Mouse (Mus musculus): ENCODE measurements around the gene Pkig. TPM values are rescaled to one million over a fixed set of nuclear protein-coding genes. Genes with fewer than 3 reads are reported as not detected.
"Not testable (repeated sequence)": the region's sequence is repeated elsewhere in the genome, so short reads cannot be mapped to it uniquely, and the experiment has no call there.

Pkig gene
- polyA plus RNA-seq, 1 experiment from 2014 or later = 105 TPM

- not testable (repeated sequence) for H3K27ac ChIP-seq; H3K4me2 ChIP-seq; H3K9ac ChIP-seq; H3K9me3 ChIP-seq; ATAC-seq (ENCODE audit: insufficient number of reproducible peaks, insufficient read depth, low FRiP score, low TSS enrichment, low read depth); H3K27me3 ChIP-seq; H3K4me1 ChIP-seq; H3K4me3 ChIP-seq
- WGBS = 94% methylated on average over 3 of the region's 3 CpGs
- H3K36me3 ChIP-seq = peaks cover 90% of the 10 kb centered on the region
Observed at GRCm38 (mm10) chr2:163621401-163621800, 36.8 kb upstream of the Pkig start.

GRCm38 (mm10) chr2:163631223-163631622, 27.0 kb upstream of the Pkig start:
- no peak overlapping the region for H3K4me2 ChIP-seq
- no peak overlapping the region for H3K9ac ChIP-seq
- H3K4me1 ChIP-seq = no peaks in the 10 kb centered on the region
- ATAC-seq (ENCODE audit: insufficient number of reproducible peaks, insufficient read depth, low FRiP score, low TSS enrichment, low read depth) = no peak
- H3K27me3 ChIP-seq = no peaks in the 10 kb centered on the region
- H3K36me3 ChIP-seq = peaks cover 85% of the 10 kb centered on the region
- no peaks in the 10 kb centered on the region for H3K9me3 ChIP-seq
- WGBS = 91% methylated on average over 4 of the region's 4 CpGs
- no peak overlapping the region for H3K4me3 ChIP-seq
- no peak overlapping the region for H3K27ac ChIP-seq

DNA sequence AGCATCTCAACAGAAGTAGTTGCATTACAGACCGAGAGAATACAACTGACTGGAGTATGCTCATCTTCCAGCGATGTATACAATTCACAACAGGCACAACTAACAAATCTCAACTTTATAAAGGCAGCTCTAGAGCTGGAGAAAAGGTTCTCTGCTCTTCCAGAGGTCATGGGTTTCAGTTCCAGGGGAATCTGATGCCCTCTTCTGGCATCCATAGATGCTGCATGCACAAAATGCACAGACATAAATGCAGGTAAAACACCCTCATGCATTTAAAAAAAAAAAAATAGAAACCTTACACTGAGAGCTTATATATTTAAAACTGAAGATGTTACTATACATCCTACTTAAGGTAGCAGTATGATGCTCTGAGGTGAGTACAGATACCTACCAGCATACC, 26.5 kb upstream of the Pkig start:
- Histone ChIP-seq H3K9me3 (no peaks in the 10 kb centered on the region), H3K36me3 (peaks cover 81% of the 10 kb centered on the region), H3K9ac (no peak overlapping the region), H3K27ac (no peak overlapping the region), H3K27me3 (no peaks in the 10 kb centered on the region), H3K4me2 (no peak overlapping the region), H3K4me1 (no peaks in the 10 kb centered on the region), H3K4me3 (no peak overlapping the region)
- 95% methylated on average over 2 of the region's 2 CpGs for WGBS
- ATAC-seq (ENCODE audit: insufficient number of reproducible peaks, insufficient read depth, low FRiP score, low TSS enrichment, low read depth) = no peak

DNA sequence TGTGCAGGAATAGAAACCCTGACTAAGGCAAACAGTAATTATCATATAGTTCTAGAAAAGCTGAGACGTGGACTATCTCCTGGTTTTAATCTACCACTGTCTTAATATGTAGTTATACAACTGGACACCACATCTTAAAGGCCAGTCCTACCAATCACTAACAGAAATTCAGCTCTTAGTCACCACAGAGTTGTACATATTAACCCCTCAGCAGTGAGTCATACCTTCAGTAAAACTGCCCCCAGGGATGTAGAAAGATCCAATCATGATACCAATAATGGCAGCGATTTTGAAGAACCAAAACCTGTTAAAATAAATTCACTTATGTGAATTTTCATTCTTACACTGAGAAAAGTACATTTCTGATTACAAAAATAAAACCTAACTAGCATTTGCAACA, 24.0 kb upstream of the Pkig start:
- Histone ChIP-seq H3K9me3 (no peaks in the 10 kb centered on the region), H3K9ac (no peak overlapping the region), H3K36me3 (peaks cover 63% of the 10 kb centered on the region), H3K4me3 (no peak overlapping the region), H3K4me2 (no peak overlapping the region), H3K4me1 (no peaks in the 10 kb centered on the region), H3K27ac (no peak overlapping the region), H3K27me3 (no peaks in the 10 kb centered on the region)
- 82% methylated on average over 2 of the region's 2 CpGs for WGBS
- ATAC-seq (ENCODE audit: insufficient number of reproducible peaks, insufficient read depth, low FRiP score, low TSS enrichment, low read depth) = no peak

GRCm38 (mm10) chr2:163636057-163636456, 22.1 kb upstream of the Pkig start:
- no peaks in the 10 kb centered on the region for H3K27me3 ChIP-seq
- no peak overlapping the region for H3K4me2 ChIP-seq
- H3K9me3 ChIP-seq = no peaks in the 10 kb centered on the region
- no peak for ATAC-seq (ENCODE audit: insufficient number of reproducible peaks, insufficient read depth, low FRiP score, low TSS enrichment, low read depth)
- H3K9ac ChIP-seq = no peak overlapping the region
- H3K4me1 ChIP-seq = no peaks in the 10 kb centered on the region
- H3K36me3 ChIP-seq = peaks cover 52% of the 10 kb centered on the region
- 86% methylated on average over 2 of the region's 2 CpGs for WGBS
- no peak overlapping the region for H3K27ac ChIP-seq
- no peak overlapping the region for H3K4me3 ChIP-seq

- Histone ChIP-seq H3K9me3 (no peaks in the 10 kb centered on the region), H3K36me3 (peaks cover 35% of the 10 kb centered on the region), H3K4me3 (no peak overlapping the region), H3K4me1 (peaks cover 6% of the 10 kb centered on the region), H3K4me2 (no peak overlapping the region), H3K27me3 (no peaks in the 10 kb centered on the region), H3K9ac (no peak overlapping the region), H3K27ac (no peak overlapping the region)
- no peak for ATAC-seq (ENCODE audit: insufficient number of reproducible peaks, insufficient read depth, low FRiP score, low TSS enrichment, low read depth)
- WGBS = 68% methylated on average over 5 of the region's 5 CpGs
Observed at GRCm38 (mm10) chr2:163637655-163638266, 20.4 kb upstream of the Pkig start.

GRCm38 (mm10) chr2:163640493-163640892, 17.7 kb upstream of the Pkig start:
- WGBS = 81% methylated on average over 3 of the region's 3 CpGs
- Histone ChIP-seq H3K4me2 (no peak overlapping the region), H3K4me3 (no peak overlapping the region), H3K36me3 (peaks cover 19% of the 10 kb centered on the region), H3K9me3 (no peaks in the 10 kb centered on the region), H3K4me1 (peaks cover 21% of the 10 kb centered on the region), H3K27me3 (no peaks in the 10 kb centered on the region), H3K9ac (no peak overlapping the region), H3K27ac (no peak overlapping the region)
- no peak for ATAC-seq (ENCODE audit: insufficient number of reproducible peaks, insufficient read depth, low FRiP score, low TSS enrichment, low read depth)

- Histone ChIP-seq H3K4me2 (0 out of 2 replicates have a peak overlapping the region, but pooled peaks have one; percentile 2), H3K27me3 (no peaks in the 10 kb centered on the region), H3K27ac (no peak overlapping the region), H3K36me3 (peaks cover 12% of the 10 kb centered on the region; the same call in 1 of the 2 replicates), H3K4me3 (no peak overlapping the region), H3K9me3 (no peaks in the 10 kb centered on the region), H3K4me1 (peaks cover 22% of the 10 kb centered on the region), H3K9ac (0 out of 2 replicates have a peak overlapping the region, but pooled peaks have one; percentile 27)
- no peak for ATAC-seq (ENCODE audit: insufficient number of reproducible peaks, insufficient read depth, low FRiP score, low TSS enrichment, low read depth)
- 81% methylated on average over 3 of the region's 3 CpGs for WGBS
Observed at GRCm38 (mm10) chr2:163641681-163642080, 16.5 kb upstream of the Pkig start.

DNA sequence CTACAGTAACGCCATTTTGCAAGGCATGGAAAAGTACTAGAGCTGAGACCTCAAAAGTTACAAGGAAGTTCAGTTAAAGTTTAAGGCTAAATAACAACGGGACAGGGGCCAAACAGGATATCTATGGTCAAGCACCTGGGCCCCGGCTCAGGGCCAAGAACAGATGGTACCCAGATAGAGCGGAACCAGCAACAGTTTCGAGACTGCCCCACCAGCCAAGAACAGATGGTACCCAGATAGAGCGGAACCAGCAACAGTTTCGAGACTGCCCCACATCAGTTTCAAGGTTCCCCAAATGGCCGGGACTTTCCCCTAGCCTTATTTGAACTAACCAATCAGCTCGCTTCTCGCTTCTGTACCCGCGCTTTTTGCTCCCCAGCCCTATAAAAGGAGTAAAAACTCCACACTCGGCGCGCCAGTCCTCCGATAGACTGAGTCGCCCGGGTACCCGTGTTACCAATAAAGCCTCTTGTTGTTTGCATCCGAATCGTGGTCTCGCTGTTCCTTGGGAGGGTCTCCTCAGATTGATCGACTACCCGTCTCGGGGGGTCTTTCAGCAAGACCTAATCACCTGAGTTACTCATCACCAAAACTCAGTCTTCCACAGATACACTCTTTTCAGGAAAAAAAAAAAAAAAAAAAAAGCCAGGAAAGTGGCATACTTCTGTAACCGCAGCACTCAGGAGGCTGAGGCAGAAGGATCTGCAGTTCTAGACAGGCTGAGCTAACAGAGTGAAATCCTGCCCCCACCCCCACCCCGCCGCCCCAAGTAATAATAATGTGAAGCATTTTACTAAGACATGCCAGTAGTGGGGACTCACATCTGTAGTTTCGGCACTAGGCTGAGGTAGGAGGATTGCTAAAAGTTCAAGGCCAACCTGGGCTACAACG, 15.3 kb upstream of the Pkig start:
- WGBS = 87% methylated on average over 30 of the region's 30 CpGs
- H3K4me3 ChIP-seq = peak overlapping the region; percentile 91; the same call in 1 of the 2 replicates
- no peaks in the 10 kb centered on the region for H3K9me3 ChIP-seq
- no peak overlapping the region for H3K9ac ChIP-seq
- H3K27me3 ChIP-seq = no peaks in the 10 kb centered on the region
- ATAC-seq (ENCODE audit: insufficient number of reproducible peaks, insufficient read depth, low FRiP score, low TSS enrichment, low read depth) = no peak
- no peak overlapping the region for H3K27ac ChIP-seq
- H3K36me3 ChIP-seq = peaks cover 11% of the 10 kb centered on the region; the same call in 1 of the 2 replicates
- H3K4me1 ChIP-seq = peaks cover 22% of the 10 kb centered on the region
- peak overlapping the region; percentile 64 for H3K4me2 ChIP-seq

- Histone ChIP-seq H3K4me2 (peak overlapping the region; percentile 64), H3K9ac (peak overlapping the region; percentile 89), H3K27me3 (no peaks in the 10 kb centered on the region), H3K4me3 (peak overlapping the region; percentile 91), H3K27ac (peak overlapping the region; percentile 98; the same call in 1 of the 2 replicates), H3K9me3 (no peaks in the 10 kb centered on the region), H3K36me3 (peaks cover 8% of the 10 kb centered on the region; the same call in 1 of the 2 replicates), H3K4me1 (peaks cover 22% of the 10 kb centered on the region)
- no peak for ATAC-seq (ENCODE audit: insufficient number of reproducible peaks, insufficient read depth, low FRiP score, low TSS enrichment, low read depth)
- 79% methylated on average over 2 of the region's 2 CpGs for WGBS
Observed at GRCm38 (mm10) chr2:163643576-163643971, 14.6 kb upstream of the Pkig start.

- H3K4me3 ChIP-seq = peak overlapping the region; percentile 91
- H3K9ac ChIP-seq = peak overlapping the region; percentile 89
- no peaks in the 10 kb centered on the region for H3K9me3 ChIP-seq
- peak overlapping the region; percentile 98 for H3K27ac ChIP-seq
- peak overlapping the region; percentile 64 for H3K4me2 ChIP-seq
- H3K36me3 ChIP-seq = 0 out of 2 replicates have a peak, but pooled peaks cover 5% of the 10 kb centered on the region
- H3K4me1 ChIP-seq = peaks cover 22% of the 10 kb centered on the region
- 8% methylated on average over 4 of the region's 4 CpGs for WGBS
- H3K27me3 ChIP-seq = no peaks in the 10 kb centered on the region
- ATAC-seq (ENCODE audit: insufficient number of reproducible peaks, insufficient read depth, low FRiP score, low TSS enrichment, low read depth) = no peak
Observed at GRCm38 (mm10) chr2:163644047-163644446, 14.1 kb upstream of the Pkig start.

All from embryonic facial prominence, embryonic 13.5 days (tissue).